Mouse (Mus musculus) liver, adult 2 months (tissue): Measurements from ENCODE around the gene Rag1. TPM values are rescaled to one million over a fixed set of nuclear protein-coding genes. Genes with fewer than 3 reads are reported as not detected.

Experiments used
- DNase-seq: peaks from one replicate; pipeline ENCODE4 v3.0.0-alpha.2; 2011; ENCODE audit warnings: low read depth, low spot score; ENCODE audit errors: extremely low read depth
- H3K27ac ChIP-seq: fragments of 200-500 bp; replicated peaks from 2 replicates; pipeline ENCODE4 v1.5.1; 2012; ENCODE audit warnings: low read depth, mild to moderate bottlenecking, control low read depth, inconsistent platforms, low read length; ENCODE audit not compliant: insufficient read depth
- H3K27me3 ChIP-seq: fragments of 200-500 bp; 2 replicates; pipeline ENCODE4 v1.6.1; 2012; ENCODE audit warnings: mild to moderate bottlenecking, moderate library complexity, low read length, inconsistent platforms; ENCODE audit not compliant: control insufficient read depth, insufficient read depth
- H3K36me3 ChIP-seq: fragments of 200-500 bp; 2 replicates; pipeline ENCODE4 v1.6.1; 2012; ENCODE audit warnings: low read length, inconsistent platforms; ENCODE audit not compliant: control insufficient read depth, insufficient read depth
- H3K4me1 ChIP-seq: fragments of 200-500 bp; 2 replicates; pipeline ENCODE4 v1.6.1; 2011; ENCODE audit warnings: low read length; ENCODE audit not compliant: control insufficient read depth, insufficient read depth
- H3K4me3 ChIP-seq: fragments of 200-500 bp; 2 replicates; pipeline ENCODE4 v1.5.1; 2011; ENCODE audit warnings: low read depth, mild to moderate bottlenecking, control low read depth, low read length, moderate library complexity; ENCODE audit not compliant: insufficient read depth
- H3K79me2 ChIP-seq: fragments of 200-500 bp; 2 replicates; pipeline ENCODE4 v1.6.1; 2012; ENCODE audit warnings: inconsistent platforms, mild to moderate bottlenecking, low read length, moderate library complexity; ENCODE audit not compliant: control insufficient read depth, insufficient read depth
- H3K9ac ChIP-seq: fragments of 200-500 bp; 2 replicates; pipeline ENCODE4 v1.6.1; 2012; ENCODE audit warnings: low read depth, mild to moderate bottlenecking, control low read depth, inconsistent platforms, low read length
- CTCF ChIP-seq: fragments of 200-500 bp; IDR thresholded peaks from 2 replicates; pipeline ENCODE4 v1.5.1; 2011; ENCODE audit warnings: low read depth, low read length, control low read depth
- POLR2A ChIP-seq: fragments of 200-500 bp; IDR thresholded peaks from 2 replicates; pipeline ENCODE4 v1.6.1; 2011; ENCODE audit warnings: low read length, control low read depth; ENCODE audit not compliant: insufficient read depth; ENCODE audit errors: extremely low read depth
- WGBS: fragments of 180-500 bp; shearing (Covaris S2); methylation state at CpG from one replicate; pipeline ENCODE4 v1.1.7; 2018; 5-methylcytosine and 5-hydroxymethylcytosine counted together
- polyA plus RNA-seq: library from polyadenylated mRNA; depleted of rRNA; stranded (reverse); fragments of >200 nt; gene quantifications from 2 replicates; pipeline ENCODE4 v1.2.3, GENCODE M21; 2012; rRNA removed
- total RNA-seq: library from RNA; depleted of rRNA; stranded (reverse); fragments of >200 nt; gene quantifications from 2 replicates; pipeline ENCODE4 v1.2.3, GENCODE M21; 2014; rRNA removed

The Rag1 gene
- total and polyA plus RNA-seq, 2 experiments = not detected

GRCm38 (mm10) chr2:101592023-101592841 lies 57.1 kb downstream of the Rag1 start:
- 73% methylated on average over 10 of the region's 10 CpGs for WGBS
- no peaks in the 10 kb centered on the region for H3K4me1 ChIP-seq
- H3K4me3 ChIP-seq = no peak overlapping the region
- no peak overlapping the region for H3K9ac ChIP-seq
- no peaks in the 10 kb centered on the region for H3K36me3 ChIP-seq
- H3K27ac ChIP-seq = no peak overlapping the region
- no peak for DNase-seq
- TF ChIP-seq POLR2A (no peak), CTCF (no peak)
- no peaks in the 10 kb centered on the region for H3K79me2 ChIP-seq
- no peaks in the 10 kb centered on the region for H3K27me3 ChIP-seq

- TF ChIP-seq POLR2A (no peak), CTCF (no peak)
- 83% methylated on average over 8 of the region's 8 CpGs for WGBS
- Histone ChIP-seq H3K4me1 (no peaks in the 10 kb centered on the region), H3K79me2 (no peaks in the 10 kb centered on the region), H3K4me3 (no peak overlapping the region), H3K27ac (no peak overlapping the region), H3K36me3 (no peaks in the 10 kb centered on the region), H3K9ac (no peak overlapping the region), H3K27me3 (no peaks in the 10 kb centered on the region)
- no peak for DNase-seq
Measured at GRCm38 (mm10) chr2:101591356-101591755, 57.9 kb downstream of the Rag1 start.

Other genes starting within 250 kb of the Rag1 start
- gene Rag2, start 24.8 kb downstream of the Rag1 start, total RNA-seq = not detected in 2 replicates
- gene Rag2, start 24.8 kb downstream of the Rag1 start, polyA plus RNA-seq = not detected in 2 replicates
- gene B230118H07Rik, start within 50 bp of the Rag1 start, total RNA-seq = 17.1 and 26.6 TPM in 2 replicates
- 1.6 and 2.5 TPM in 2 replicates for gene B230118H07Rik, start within 50 bp of the Rag1 start, polyA plus RNA-seq
- gene Traf6, start 28.9 kb upstream of the Rag1 start, total RNA-seq = 7.7 and 9.5 TPM in 2 replicates
- 5.4 and 6.0 TPM in 2 replicates for gene Traf6, start 28.9 kb upstream of the Rag1 start, polyA plus RNA-seq
- 1.4 and 2.0 TPM in 2 replicates for gene Prr5l, start 233.5 kb upstream of the Rag1 start, total RNA-seq
- gene Prr5l, start 233.5 kb upstream of the Rag1 start, polyA plus RNA-seq = 0.72 and 1.0 TPM in 2 replicates
- 26.6 and 30.7 TPM in 2 replicates for gene Commd9, start 236.7 kb upstream of the Rag1 start, total RNA-seq
- 44.1 and 44.4 TPM in 2 replicates for gene Commd9, start 236.7 kb upstream of the Rag1 start, polyA plus RNA-seq